Mouse (Mus musculus): ENCODE measurements around the gene Eif3k.

- TF ChIP-seq CTCF (IDR thresholded peaks at IDR 0.05; ENCODE audit: borderline replicate concordance, insufficient read depth, low read length) (no peak), POLR2A (IDR thresholded peaks at IDR 0.05; ENCODE audit: low read depth, low read length) (no peak)
Measured at GRCm38 (mm10) chr7:28956270-28956669, 25.4 kb downstream of the Eif3k start.

Data from embryonic fibroblast, embryonic 13.5 days (primary cell).